Mouse (Mus musculus) forebrain, embryonic 12.5 days (tissue): ENCODE measurements around the gene Ints12. TPM values are rescaled to one million over a fixed set of nuclear protein-coding genes. Genes with fewer than 3 reads are reported as not detected.

Experiments
- ATAC-seq: fragments of 200-750 bp; cut with Nextera tagmentation; 2 replicates; pipeline ENCODE4 v1.8.0; 2017; ENCODE audit warnings: moderate TSS enrichment; ENCODE audit not compliant: low FRiP score
- H3K27ac ChIP-seq: fragments of 300-500 bp; sonication (generic); 2 replicates; pipeline ENCODE4 v1.5.1; 2016; ENCODE audit warnings: mild to moderate bottlenecking
- H3K27me3 ChIP-seq: fragments of 300-500 bp; sonication (generic); 2 replicates; pipeline ENCODE4 v1.6.1; 2016; ENCODE audit warnings: mild to moderate bottlenecking
- H3K36me3 ChIP-seq: fragments of 300-500 bp; sonication (generic); replicated peaks from 2 replicates; pipeline ENCODE4 v1.6.1; 2016; ENCODE audit warnings: mild to moderate bottlenecking
- H3K4me1 ChIP-seq: fragments of 300-500 bp; sonication (generic); 2 replicates; pipeline ENCODE4 v1.6.1; 2016
- H3K4me2 ChIP-seq: fragments of 300-500 bp; sonication (generic); 2 replicates; pipeline ENCODE4 v1.6.1; 2016; ENCODE audit warnings: mild to moderate bottlenecking, moderate library complexity
- H3K4me3 ChIP-seq: fragments of 300-500 bp; sonication (generic); replicated peaks from 2 replicates; pipeline ENCODE4 v1.5.1; 2016; ENCODE audit warnings: mild to moderate bottlenecking
- H3K9ac ChIP-seq: fragments of 300-500 bp; sonication (generic); 2 replicates; pipeline ENCODE4 v1.6.1; 2016; ENCODE audit warnings: mild to moderate bottlenecking
- H3K9me3 ChIP-seq: fragments of 300-500 bp; sonication (generic); 2 replicates; pipeline ENCODE4 v1.6.1; 2016
- WGBS: fragments of 180-500 bp; shearing (Covaris S2); methylation state at CpG from one replicate; pipeline ENCODE4 v1.1.7; 2016; 5-methylcytosine and 5-hydroxymethylcytosine counted together
- polyA plus RNA-seq: library from polyadenylated mRNA; unstranded; fragments of >200 nt; fragmentation: Nextera tagmentation; extraction: Ambion mirVana; gene quantifications from 2 replicates; pipeline ENCODE4 v1.2.1, GENCODE M21; 2016

The Ints12 gene
- polyA plus RNA-seq: 24.3 and 26.3 TPM in 2 replicates

DNA sequence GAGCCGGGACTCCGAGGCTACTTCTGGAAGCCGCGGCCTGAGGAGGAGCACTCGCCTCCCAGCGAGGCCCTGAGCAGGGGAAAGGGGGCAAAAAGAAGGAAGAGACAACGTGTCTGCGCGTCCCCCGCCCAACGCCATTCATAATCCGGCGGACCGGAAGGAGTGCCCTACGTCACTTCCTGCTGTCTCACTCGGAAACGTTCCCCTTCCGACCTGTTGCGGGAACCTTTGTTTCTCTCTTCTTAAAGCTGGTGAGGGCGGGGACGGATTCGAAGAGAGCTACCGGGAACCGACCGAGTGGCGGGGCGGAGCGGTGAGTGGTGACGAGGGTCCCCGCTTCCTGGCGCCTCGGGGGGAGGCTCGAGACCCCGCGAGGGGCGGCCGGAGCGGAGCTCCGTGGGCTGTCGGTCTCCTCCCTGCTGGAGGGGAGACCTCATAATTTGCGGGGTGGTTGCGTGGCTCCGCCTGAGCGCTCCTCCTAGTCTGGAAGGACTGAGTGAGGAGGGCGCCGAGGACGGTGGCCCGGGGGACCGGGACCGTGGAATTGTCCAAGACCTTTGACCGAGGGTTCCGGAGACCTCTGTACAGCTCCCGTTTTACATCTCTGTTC is at the start of gene Ints12, which contains the start of gene Gstcd:
Gene Ints12, plus strand, starts transcription at position 177 of the 610 bp plus-strand sequence.
Gene Gstcd, minus strand, starts transcription at position 370 of the 610 bp plus-strand sequence.
- Histone ChIP-seq H3K9ac (peak within 1 kb of the TSS; percentile 95), H3K36me3 (peaks cover 2% of the 10 kb centered on the region; the same call in 1 of the 2 replicates), H3K27ac (peak within 1 kb of the TSS; percentile 99), H3K4me3 (peak within 1 kb of the TSS; percentile 90), H3K4me2 (peak within 1 kb of the TSS; percentile 63), H3K9me3 (no peaks in the 10 kb centered on the region), H3K27me3 (no peaks in the 10 kb centered on the region), H3K4me1 (peaks cover 30% of the 10 kb centered on the region)
- ATAC-seq: peak; percentile 97
- under 1% methylated on average over 53 of the region's 53 CpGs for WGBS

DNA sequence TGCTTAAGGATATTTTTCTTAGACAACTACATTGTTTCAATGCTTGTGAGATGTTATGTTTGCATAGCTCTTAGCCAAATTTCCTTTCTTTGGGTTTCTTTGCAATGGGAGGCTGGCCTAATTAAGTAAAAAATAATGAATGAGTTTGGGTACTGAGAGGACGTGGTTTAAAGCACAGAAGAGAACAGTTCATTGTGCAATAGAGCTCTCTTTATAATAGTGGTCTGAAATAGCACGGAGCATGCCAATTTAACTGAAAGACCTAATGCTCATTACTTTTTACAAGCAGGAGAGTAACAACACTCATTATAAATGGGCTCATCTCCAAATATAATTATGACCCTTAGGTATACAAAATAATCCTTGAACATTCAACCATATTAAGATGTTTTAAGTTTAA is 39.6 kb upstream of the Ints12 start:
- peak; percentile 85; the same call in 1 of the 2 replicates for ATAC-seq

GRCm38 (mm10) chr3:133075560-133075959 is 16.1 kb upstream of the Ints12 start:
- peaks cover 22% of the 10 kb centered on the region for H3K36me3 ChIP-seq
- no peaks in the 10 kb centered on the region for H3K9me3 ChIP-seq
- no peak overlapping the region for H3K9ac ChIP-seq
- no peak overlapping the region for H3K27ac ChIP-seq
- no peak for ATAC-seq
- no peaks in the 10 kb centered on the region for H3K4me1 ChIP-seq
- no peaks in the 10 kb centered on the region for H3K27me3 ChIP-seq
- H3K4me3 ChIP-seq: no peak overlapping the region
- no peak overlapping the region for H3K4me2 ChIP-seq
- 92% methylated on average over 10 of the region's 10 CpGs for WGBS

More for the DNA sequence above, 39.6 kb upstream of the Ints12 start:
- no peaks in the 10 kb centered on the region for H3K27me3 ChIP-seq
- H3K9me3 ChIP-seq: no peaks in the 10 kb centered on the region
- 16% methylated on average over 2 of the region's 2 CpGs for WGBS
- peaks cover 12% of the 10 kb centered on the region for H3K36me3 ChIP-seq
- H3K27ac ChIP-seq: no peak overlapping the region
- no peaks in the 10 kb centered on the region for H3K4me1 ChIP-seq
- no peak overlapping the region for H3K4me3 ChIP-seq
- no peak overlapping the region for H3K9ac ChIP-seq
- no peak overlapping the region for H3K4me2 ChIP-seq

- Histone ChIP-seq H3K9me3 (no peaks in the 10 kb centered on the region), H3K27me3 (no peaks in the 10 kb centered on the region), H3K4me2 (no peak overlapping the region), H3K27ac (no peak overlapping the region), H3K4me1 (no peaks in the 10 kb centered on the region), H3K36me3 (peaks cover 43% of the 10 kb centered on the region), H3K4me3 (no peak overlapping the region), H3K9ac (no peak overlapping the region)
- WGBS: 90% methylated on average over 5 of the region's 5 CpGs
- no peak for ATAC-seq
These were observed 8.9 kb upstream of the Ints12 start for GRCm38 (mm10) chr3:133082736-133083135.

DNA sequence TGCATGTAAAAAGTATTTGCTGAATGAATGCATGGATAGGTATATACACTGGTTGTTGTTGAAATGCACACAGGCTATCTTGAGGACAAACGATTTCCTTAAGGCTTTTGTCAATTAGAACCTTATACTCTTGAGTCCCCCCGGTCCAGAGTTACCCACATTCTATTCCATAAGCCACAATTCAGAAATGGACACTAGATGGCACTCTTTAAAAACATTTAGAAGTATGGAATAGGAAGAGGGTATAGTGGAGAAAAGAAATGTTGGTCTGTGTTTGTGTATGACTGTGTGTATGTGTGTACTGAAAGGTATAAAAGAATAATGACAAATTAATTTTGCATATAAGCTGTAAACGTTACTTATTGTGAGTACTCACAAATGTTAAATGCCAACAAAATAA is 5.8 kb upstream of the Ints12 start:
- H3K9me3 ChIP-seq: no peaks in the 10 kb centered on the region
- peaks cover 31% of the 10 kb centered on the region for H3K36me3 ChIP-seq
- no peak overlapping the region for H3K27ac ChIP-seq
- peak; percentile 71; the same call in 1 of the 2 replicates for ATAC-seq
- H3K4me1 ChIP-seq: peaks cover 14% of the 10 kb centered on the region; the same call in 1 of the 2 replicates
- no peak overlapping the region for H3K4me2 ChIP-seq
- WGBS: 71% methylated on average over 3 of the region's 3 CpGs
- no peaks in the 10 kb centered on the region for H3K27me3 ChIP-seq
- H3K4me3 ChIP-seq: no peak overlapping the region
- no peak overlapping the region for H3K9ac ChIP-seq

GRCm38 (mm10) chr3:133090247-133091120 is 1.2 kb upstream of the Ints12 start:
- H3K36me3 ChIP-seq: no peaks in the 10 kb centered on the region
- peak overlapping the region; percentile 99 for H3K27ac ChIP-seq
- peak overlapping the region; percentile 63 for H3K4me2 ChIP-seq
- peak overlapping the region; percentile 90 for H3K4me3 ChIP-seq
- H3K4me1 ChIP-seq: peaks cover 30% of the 10 kb centered on the region
- no peaks in the 10 kb centered on the region for H3K27me3 ChIP-seq
- H3K9me3 ChIP-seq: no peaks in the 10 kb centered on the region
- no peak for ATAC-seq
- WGBS: 8% methylated on average over 11 of the region's 11 CpGs
- peak overlapping the region; percentile 95 for H3K9ac ChIP-seq

DNA sequence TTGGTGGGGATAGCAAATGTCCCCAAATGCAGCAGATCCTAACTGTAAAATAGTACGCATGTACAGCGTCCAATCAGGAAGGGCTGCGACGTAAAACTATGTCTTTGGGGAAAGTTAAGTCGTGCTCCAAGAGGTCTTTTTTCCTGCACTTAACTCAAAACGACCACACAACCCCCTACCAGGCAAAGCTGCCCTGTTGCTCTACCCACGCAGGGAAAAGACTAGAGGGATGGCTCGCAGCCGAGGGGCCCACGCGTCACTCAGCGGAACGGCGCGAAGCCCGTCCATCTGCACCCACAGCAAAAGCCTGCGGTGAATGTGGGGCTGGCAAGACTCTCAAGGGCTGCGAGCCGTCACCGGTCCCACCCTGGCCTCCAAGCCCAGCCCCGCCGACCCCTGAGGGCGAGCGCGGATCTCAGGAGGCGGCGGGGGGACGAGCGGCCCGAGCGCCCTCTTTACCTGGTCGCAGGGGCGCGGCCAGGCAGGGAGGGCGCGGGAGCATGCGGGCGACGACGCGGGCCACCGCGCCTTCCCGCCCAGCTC is 448 bp upstream of the Ints12 start:
- H3K9ac ChIP-seq: peak overlapping the region; percentile 95
- WGBS: under 1% methylated on average over 38 of the region's 44 CpGs
- H3K9me3 ChIP-seq: no peaks in the 10 kb centered on the region
- peak overlapping the region; percentile 63 for H3K4me2 ChIP-seq
- no peaks in the 10 kb centered on the region for H3K27me3 ChIP-seq
- H3K4me3 ChIP-seq: peak overlapping the region; percentile 90
- H3K27ac ChIP-seq: peak overlapping the region; percentile 99
- H3K4me1 ChIP-seq: peaks cover 30% of the 10 kb centered on the region
- no peaks in the 10 kb centered on the region for H3K36me3 ChIP-seq
- peak; percentile 87 for ATAC-seq

DNA sequence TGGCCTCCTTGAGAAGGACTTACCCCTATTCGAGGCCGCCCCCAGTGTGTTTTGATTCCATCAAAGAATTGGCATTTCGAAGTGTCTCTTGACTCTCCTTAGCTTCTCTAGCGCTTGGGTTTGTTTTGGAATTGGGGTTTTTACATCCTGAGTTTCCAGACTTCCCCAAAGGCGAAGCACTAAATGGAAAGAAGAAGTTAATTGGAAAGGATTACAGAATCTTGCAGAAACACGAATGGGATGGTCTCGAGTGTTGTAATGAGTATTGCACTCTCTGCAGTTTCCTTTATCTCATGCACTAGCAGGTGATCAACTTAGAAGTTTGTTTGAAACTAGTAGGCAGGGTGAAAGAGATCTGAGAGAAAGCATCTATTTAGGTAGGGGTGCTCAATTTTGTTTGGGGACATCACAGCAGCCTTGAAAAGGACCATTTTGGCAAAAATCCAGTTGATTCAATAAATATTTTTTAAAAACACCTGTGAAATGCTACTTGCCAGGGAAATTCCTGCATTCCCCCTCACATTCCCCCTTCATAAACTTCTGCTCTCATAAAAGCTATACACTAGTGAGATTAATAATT is 724 bp downstream of the Ints12 start:
- peak overlapping the region; percentile 63 for H3K4me2 ChIP-seq
- H3K36me3 ChIP-seq: peaks cover 5% of the 10 kb centered on the region; the same call in 1 of the 2 replicates
- H3K9ac ChIP-seq: peak overlapping the region; percentile 95
- ATAC-seq: no peak
- peaks cover 30% of the 10 kb centered on the region for H3K4me1 ChIP-seq
- no peaks in the 10 kb centered on the region for H3K9me3 ChIP-seq
- peak overlapping the region; percentile 99 for H3K27ac ChIP-seq
- no peaks in the 10 kb centered on the region for H3K27me3 ChIP-seq
- H3K4me3 ChIP-seq: peak overlapping the region; percentile 90
- 0% methylated on average over 7 of the region's 7 CpGs for WGBS

GRCm38 (mm10) chr3:133092936-133093335 is 1.3 kb downstream of the Ints12 start:
- WGBS: 95% methylated on average over 1 of the region's 1 CpGs
- peaks cover 30% of the 10 kb centered on the region for H3K4me1 ChIP-seq
- H3K27ac ChIP-seq: no peak overlapping the region
- no peak for ATAC-seq
- H3K36me3 ChIP-seq: peaks cover 8% of the 10 kb centered on the region
- no peaks in the 10 kb centered on the region for H3K27me3 ChIP-seq
- peak overlapping the region; percentile 63 for H3K4me2 ChIP-seq
- H3K9me3 ChIP-seq: no peaks in the 10 kb centered on the region
- peak overlapping the region; percentile 90 for H3K4me3 ChIP-seq
- no peak overlapping the region for H3K9ac ChIP-seq

- ATAC-seq: no peak
- 82% methylated on average over 1 of the region's 1 CpGs for WGBS
- Histone ChIP-seq H3K4me2 (no peak overlapping the region), H3K9ac (no peak overlapping the region), H3K9me3 (no peaks in the 10 kb centered on the region), H3K4me3 (no peak overlapping the region), H3K27me3 (no peaks in the 10 kb centered on the region), H3K27ac (no peak overlapping the region), H3K36me3 (peaks cover 19% of the 10 kb centered on the region), H3K4me1 (peaks cover 23% of the 10 kb centered on the region)
These were observed 2.7 kb downstream of the Ints12 start for GRCm38 (mm10) chr3:133094305-133094704.

- WGBS: 96% methylated on average over 6 of the region's 6 CpGs
- H3K4me1 ChIP-seq: peaks cover 11% of the 10 kb centered on the region
- peaks cover 42% of the 10 kb centered on the region for H3K36me3 ChIP-seq
- no peaks in the 10 kb centered on the region for H3K9me3 ChIP-seq
- no peak overlapping the region for H3K27ac ChIP-seq
- no peak for ATAC-seq
- no peak overlapping the region for H3K4me3 ChIP-seq
- H3K9ac ChIP-seq: no peak overlapping the region
- H3K27me3 ChIP-seq: no peaks in the 10 kb centered on the region
- H3K4me2 ChIP-seq: no peak overlapping the region
These were observed 6.3 kb downstream of the Ints12 start for GRCm38 (mm10) chr3:133097936-133098335.

GRCm38 (mm10) chr3:133098336-133098735 is 6.7 kb downstream of the Ints12 start:
- peaks cover 7% of the 10 kb centered on the region; the same call in 1 of the 2 replicates for H3K4me1 ChIP-seq
- no peak overlapping the region for H3K9ac ChIP-seq
- WGBS: 93% methylated on average over 4 of the region's 4 CpGs
- H3K4me2 ChIP-seq: no peak overlapping the region
- H3K36me3 ChIP-seq: peaks cover 43% of the 10 kb centered on the region
- no peaks in the 10 kb centered on the region for H3K27me3 ChIP-seq
- H3K9me3 ChIP-seq: no peaks in the 10 kb centered on the region
- ATAC-seq: no peak
- no peak overlapping the region for H3K27ac ChIP-seq
- no peak overlapping the region for H3K4me3 ChIP-seq
